Mouse (Mus musculus) liver, adult 2 months (tissue): ENCODE results near the gene Gm26602. TPM values are rescaled to one million over a fixed set of nuclear protein-coding genes. Genes with fewer than 3 reads are reported as not detected.
A peak's percentile ranks its signal among the peaks of the same experiment; 100 is the strongest.

Experiments used
- DNase-seq: peaks from one replicate; pipeline ENCODE4 v3.0.0-alpha.2; 2011; ENCODE audit warnings: low read depth, low spot score; ENCODE audit errors: extremely low read depth
- H3K27ac ChIP-seq: fragments of 200-500 bp; replicated peaks from 2 replicates; pipeline ENCODE4 v1.5.1; 2012; ENCODE audit warnings: low read depth, mild to moderate bottlenecking, control low read depth, inconsistent platforms, low read length; ENCODE audit not compliant: insufficient read depth
- H3K27me3 ChIP-seq: fragments of 200-500 bp; 2 replicates; pipeline ENCODE4 v1.6.1; 2012; ENCODE audit warnings: mild to moderate bottlenecking, moderate library complexity, low read length, inconsistent platforms; ENCODE audit not compliant: control insufficient read depth, insufficient read depth
- H3K36me3 ChIP-seq: fragments of 200-500 bp; 2 replicates; pipeline ENCODE4 v1.6.1; 2012; ENCODE audit warnings: low read length, inconsistent platforms; ENCODE audit not compliant: control insufficient read depth, insufficient read depth
- H3K4me1 ChIP-seq: fragments of 200-500 bp; 2 replicates; pipeline ENCODE4 v1.6.1; 2011; ENCODE audit warnings: low read length; ENCODE audit not compliant: control insufficient read depth, insufficient read depth
- H3K4me3 ChIP-seq: fragments of 200-500 bp; 2 replicates; pipeline ENCODE4 v1.5.1; 2011; ENCODE audit warnings: low read depth, mild to moderate bottlenecking, control low read depth, low read length, moderate library complexity; ENCODE audit not compliant: insufficient read depth
- H3K79me2 ChIP-seq: fragments of 200-500 bp; 2 replicates; pipeline ENCODE4 v1.6.1; 2012; ENCODE audit warnings: inconsistent platforms, mild to moderate bottlenecking, low read length, moderate library complexity; ENCODE audit not compliant: control insufficient read depth, insufficient read depth
- H3K9ac ChIP-seq: fragments of 200-500 bp; 2 replicates; pipeline ENCODE4 v1.6.1; 2012; ENCODE audit warnings: low read depth, mild to moderate bottlenecking, control low read depth, inconsistent platforms, low read length
- CTCF ChIP-seq: fragments of 200-500 bp; IDR thresholded peaks from 2 replicates; pipeline ENCODE4 v1.5.1; 2011; ENCODE audit warnings: low read depth, low read length, control low read depth
- POLR2A ChIP-seq: fragments of 200-500 bp; IDR thresholded peaks from 2 replicates; pipeline ENCODE4 v1.6.1; 2011; ENCODE audit warnings: low read length, control low read depth; ENCODE audit not compliant: insufficient read depth; ENCODE audit errors: extremely low read depth
- WGBS: fragments of 180-500 bp; shearing (Covaris S2); methylation state at CpG from one replicate; pipeline ENCODE4 v1.1.7; 2018; 5-methylcytosine and 5-hydroxymethylcytosine counted together
- polyA plus RNA-seq: library from polyadenylated mRNA; depleted of rRNA; stranded (reverse); fragments of >200 nt; gene quantifications from 2 replicates; pipeline ENCODE4 v1.2.3, GENCODE M21; 2012
- total RNA-seq: library from RNA; depleted of rRNA; stranded (reverse); fragments of >200 nt; gene quantifications from 2 replicates; pipeline ENCODE4 v1.2.3, GENCODE M21; 2014

Gene Gm26602
- total and polyA plus RNA-seq, 2 experiments, result not detected

DNA sequence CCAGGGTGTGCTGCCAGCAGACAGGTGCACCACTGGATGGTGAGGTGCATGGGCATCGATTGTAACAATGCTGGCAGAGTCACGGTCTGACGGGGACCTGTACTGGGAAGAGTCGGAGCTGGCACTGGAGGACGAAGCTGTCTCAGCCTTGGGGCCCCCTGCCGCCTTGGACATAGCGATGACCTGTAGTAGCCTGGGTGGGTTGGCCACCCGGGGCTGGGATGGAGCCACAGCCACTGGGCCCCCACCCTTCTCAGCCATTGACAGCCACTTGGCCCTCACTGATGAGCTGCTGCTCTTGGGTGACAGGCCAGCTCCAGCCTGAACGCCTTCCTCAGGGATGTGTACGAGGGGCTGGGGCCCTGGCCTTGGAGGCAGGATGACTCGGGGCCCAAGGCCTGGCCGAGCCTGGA lies 45.5 kb upstream of the Gm26602 start:
- Histone ChIP-seq H3K4me3 (no peak overlapping the region), H3K27me3 (no peaks in the 10 kb centered on the region), H3K79me2 (no peaks in the 10 kb centered on the region; the same call in 1 of the 2 replicates), H3K9ac (no peak overlapping the region), H3K36me3 (peaks cover 15% of the 10 kb centered on the region), H3K4me1 (no peaks in the 10 kb centered on the region; the same call in 1 of the 2 replicates), H3K27ac (no peak overlapping the region)
- no peak for DNase-seq
- WGBS, result 49% methylated on average over 12 of the region's 12 CpGs
- TF ChIP-seq POLR2A (no peak), CTCF (no peak)

DNA sequence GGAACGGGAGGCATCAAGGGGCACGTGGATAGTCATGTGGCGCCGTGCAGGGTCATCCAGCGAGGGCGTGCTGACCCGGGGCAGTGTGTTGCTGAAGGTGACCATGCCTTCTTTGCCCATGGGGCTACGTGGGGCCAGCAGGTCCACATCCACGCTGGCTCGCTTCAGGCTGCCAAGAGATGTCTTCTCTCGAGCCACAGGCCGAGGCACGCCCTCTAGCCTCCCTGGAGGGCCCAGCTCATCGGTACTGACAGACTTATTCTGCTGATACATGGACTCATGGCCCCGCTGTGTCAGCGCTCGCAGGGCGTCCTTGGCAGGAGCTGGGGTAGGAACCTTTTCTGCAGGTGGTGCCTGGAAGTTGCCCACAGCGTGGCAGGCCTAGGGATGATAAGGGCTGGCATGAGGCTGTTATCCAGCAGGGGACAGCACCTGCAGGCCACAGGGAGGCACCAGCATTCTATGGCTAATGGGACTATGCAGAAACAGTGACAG lies 44.8 kb upstream of the Gm26602 start:
- Histone ChIP-seq H3K4me3 (no peak overlapping the region), H3K27ac (no peak overlapping the region), H3K4me1 (no peaks in the 10 kb centered on the region; the same call in 1 of the 2 replicates), H3K27me3 (no peaks in the 10 kb centered on the region), H3K9ac (no peak overlapping the region), H3K79me2 (no peaks in the 10 kb centered on the region), H3K36me3 (peaks cover 9% of the 10 kb centered on the region)
- TF ChIP-seq CTCF (peak; percentile 83), POLR2A (no peak)
- peak; percentile 40 for DNase-seq
- 47% methylated on average over 19 of the region's 19 CpGs for WGBS

DNA sequence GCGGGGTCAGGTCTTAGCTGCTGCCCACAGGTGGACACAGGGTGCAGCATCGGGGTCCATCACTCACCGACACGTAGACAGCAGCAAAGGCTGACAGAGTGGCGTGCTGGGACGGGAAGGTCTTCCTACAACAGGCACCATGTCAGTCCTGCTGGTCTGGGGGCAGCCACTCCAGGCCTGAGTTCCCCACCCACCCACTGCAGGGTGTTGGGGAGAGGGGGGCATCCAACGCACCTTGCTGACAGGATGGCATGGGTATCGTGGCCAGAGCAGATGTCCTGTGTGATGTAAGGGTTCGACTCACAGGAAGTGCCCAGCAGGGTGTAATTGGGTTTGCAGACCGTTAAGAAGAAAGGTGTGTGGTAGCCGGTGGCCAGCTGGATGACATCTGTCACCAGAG lies 44.1 kb upstream of the Gm26602 start:
- H3K27me3 ChIP-seq, result no peaks in the 10 kb centered on the region
- no peak overlapping the region for H3K4me3 ChIP-seq
- no peaks in the 10 kb centered on the region for H3K79me2 ChIP-seq
- WGBS, result 89% methylated on average over 11 of the region's 11 CpGs
- DNase-seq, result no peak
- TF ChIP-seq CTCF (no peak), POLR2A (no peak)
- H3K9ac ChIP-seq, result no peak overlapping the region
- peaks cover 4% of the 10 kb centered on the region; the same call in 1 of the 2 replicates for H3K36me3 ChIP-seq
- no peak overlapping the region for H3K27ac ChIP-seq
- no peaks in the 10 kb centered on the region; the same call in 1 of the 2 replicates for H3K4me1 ChIP-seq

DNA sequence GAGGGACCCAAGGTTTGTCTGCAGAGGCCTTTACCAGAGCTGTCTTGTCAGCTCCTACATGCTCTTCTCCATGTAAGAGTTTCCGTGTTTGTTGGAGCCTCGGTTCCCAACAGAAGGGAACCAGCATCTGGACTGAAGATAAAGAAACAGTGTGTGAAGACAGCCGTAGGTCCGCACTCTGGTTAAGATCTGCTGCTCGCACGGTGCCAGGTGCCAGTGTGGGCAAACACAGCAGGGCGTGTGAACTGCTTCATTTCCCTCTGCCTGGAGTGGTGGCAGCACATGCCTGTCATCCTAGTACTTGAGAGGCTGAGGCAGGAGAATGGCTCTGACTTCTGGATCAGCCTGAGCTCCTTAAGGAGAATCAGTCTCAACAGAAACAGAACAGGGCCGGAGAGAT lies 38.8 kb upstream of the Gm26602 start:
- DNase-seq, result no peak
- Histone ChIP-seq H3K4me3 (no peak overlapping the region), H3K4me1 (0 out of 2 replicates have a peak, but pooled peaks cover 1% of the 10 kb centered on the region), H3K27ac (no peak overlapping the region), H3K9ac (no peak overlapping the region), H3K36me3 (no peaks in the 10 kb centered on the region), H3K79me2 (no peaks in the 10 kb centered on the region), H3K27me3 (peaks cover 4% of the 10 kb centered on the region; the same call in 1 of the 2 replicates)
- TF ChIP-seq CTCF, result no peak
- no peak for TF ChIP-seq POLR2A
- whole genome bisulfite sequencing, result 88% methylated on average over 8 of the region's 8 CpGs

DNA sequence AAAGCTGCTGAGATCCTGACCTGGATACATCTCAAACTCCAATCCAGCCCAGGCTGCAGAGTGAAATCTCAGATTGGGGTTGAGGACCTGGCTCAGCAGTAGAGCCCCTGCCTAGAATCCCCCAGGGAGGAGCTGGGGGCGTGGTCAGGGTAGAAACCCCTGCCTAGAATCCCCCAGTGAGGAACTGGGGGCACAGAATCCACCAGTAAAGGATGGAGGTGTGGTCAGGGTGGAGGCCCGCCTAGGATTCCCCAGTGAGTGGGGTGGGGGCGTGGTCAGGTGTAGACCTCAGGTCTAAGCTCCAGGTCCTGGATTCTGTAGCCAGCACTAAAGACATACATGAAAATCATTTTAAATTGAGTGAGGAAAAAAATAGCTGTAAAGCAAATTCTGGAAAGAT lies 37.8 kb upstream of the Gm26602 start:
- no peak overlapping the region for H3K27ac ChIP-seq
- peaks cover 4% of the 10 kb centered on the region; the same call in 1 of the 2 replicates for H3K27me3 ChIP-seq
- 0 out of 2 replicates have a peak, but pooled peaks cover 1% of the 10 kb centered on the region for H3K4me1 ChIP-seq
- no peaks in the 10 kb centered on the region for H3K36me3 ChIP-seq
- no peak overlapping the region for H3K4me3 ChIP-seq
- H3K9ac ChIP-seq, result no peak overlapping the region
- TF ChIP-seq CTCF, result no peak
- no peak for TF ChIP-seq POLR2A
- no peaks in the 10 kb centered on the region for H3K79me2 ChIP-seq
- WGBS, result 59% methylated on average over 3 of the region's 3 CpGs
- no peak for DNase-seq

DNA sequence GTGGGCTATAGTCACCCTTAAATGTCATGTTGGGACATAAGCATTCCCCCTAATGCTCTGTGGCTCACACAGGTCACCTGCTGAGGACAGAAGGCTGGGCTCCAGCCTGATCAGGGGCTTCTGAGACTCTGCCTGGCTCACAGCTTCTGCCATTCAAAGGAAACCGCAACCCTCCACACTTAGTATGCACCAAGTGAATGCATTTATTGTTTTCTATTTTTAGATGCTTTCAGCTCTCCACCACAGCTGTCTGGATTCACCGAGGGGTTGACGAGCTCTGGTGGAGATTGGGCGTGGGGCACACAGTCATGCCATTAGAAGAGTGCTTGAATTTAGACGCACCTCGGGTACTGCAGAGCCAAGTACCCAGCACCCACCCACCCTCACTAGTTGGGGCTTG lies 37.3 kb upstream of the Gm26602 start:
- H3K4me3 ChIP-seq, result no peak overlapping the region
- H3K4me1 ChIP-seq, result peaks cover 3% of the 10 kb centered on the region

More for the DNA sequence above, 37.3 kb upstream of the Gm26602 start:
- TF ChIP-seq POLR2A (no peak), CTCF (no peak)
- no peaks in the 10 kb centered on the region for H3K79me2 ChIP-seq
- H3K27me3 ChIP-seq, result peaks cover 4% of the 10 kb centered on the region; the same call in 1 of the 2 replicates
- DNase-seq, result no peak
- no peaks in the 10 kb centered on the region for H3K36me3 ChIP-seq
- H3K9ac ChIP-seq, result no peak overlapping the region
- no peak overlapping the region for H3K27ac ChIP-seq
- 54% methylated on average over 6 of the region's 6 CpGs for WGBS
